Mouse (Mus musculus): ENCODE measurements around the gene Nphs1. TPM values are rescaled to one million over a fixed set of nuclear protein-coding genes. Genes with fewer than 3 reads are reported as not detected.
"Not testable (repeated sequence)": the region's sequence is repeated elsewhere in the genome, so short reads cannot be mapped to it uniquely, and the experiment has no call there.

Nphs1 gene
- polyA plus RNA-seq, 1 experiment = 0.60 TPM

DNA sequence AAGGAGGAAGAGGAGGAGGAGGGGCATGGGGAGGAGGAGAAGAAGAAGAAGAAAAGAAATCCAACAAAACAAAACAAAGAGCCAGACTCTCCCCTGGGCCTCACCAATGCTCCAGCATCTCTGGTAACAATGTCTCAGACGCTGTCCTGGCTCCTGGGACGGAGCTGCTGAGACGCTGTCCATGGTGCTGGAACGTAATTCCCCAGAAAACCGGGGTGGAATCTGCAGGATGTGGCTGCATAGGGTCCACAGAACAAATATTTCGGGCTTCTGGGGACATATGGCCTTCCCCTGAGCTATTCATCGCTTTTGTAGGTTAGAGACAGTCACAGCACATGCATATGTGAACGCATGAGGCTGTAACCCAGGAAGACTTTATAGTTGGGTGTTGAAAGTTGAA lies 26.1 kb downstream of the Nphs1 start:
- Histone ChIP-seq H3K79me3 (ENCODE audit: low read depth) (no peaks in the 10 kb centered on the region), H3K27me3 (ENCODE audit: control insufficient read depth, insufficient read depth, insufficient read length) (peaks cover 25% of the 10 kb centered on the region), H3K4me3 (ENCODE audit: insufficient read depth, poor library complexity, severe bottlenecking) (no peak overlapping the region), H3ac (ENCODE audit: control insufficient read depth, insufficient read length, low read depth) (no peak overlapping the region), H3K79me2 (ENCODE audit: control insufficient read depth, insufficient read depth) (no peaks in the 10 kb centered on the region), H3K36me3 (ENCODE audit: control insufficient read depth, insufficient read depth) (no peaks in the 10 kb centered on the region)
- TF ChIP-seq MYOD1 (IDR thresholded peaks at IDR 0.05; ENCODE audit: control insufficient read depth, insufficient read length, low read depth) = no peak
- TF ChIP-seq FOSL1 (IDR thresholded peaks at IDR 0.05; ENCODE audit: insufficient read depth, low read length, poor library complexity, severe bottlenecking) = no peak
- no peak for TF ChIP-seq MAX (IDR thresholded peaks at IDR 0.05)
- no peak for TF ChIP-seq MYOG (IDR thresholded peaks at IDR 0.05; ENCODE audit: control insufficient read depth, extremely low read depth, insufficient read length)
- TF ChIP-seq CTCF (IDR thresholded peaks at IDR 0.05; ENCODE audit: control insufficient read depth, insufficient read depth, insufficient read length) = no peak
- no peak for TF ChIP-seq USF1 (IDR thresholded peaks at IDR 0.05; ENCODE audit: low read depth)
- TF ChIP-seq CEBPB (IDR thresholded peaks at IDR 0.05; ENCODE audit: low read depth) = no peak

DNA sequence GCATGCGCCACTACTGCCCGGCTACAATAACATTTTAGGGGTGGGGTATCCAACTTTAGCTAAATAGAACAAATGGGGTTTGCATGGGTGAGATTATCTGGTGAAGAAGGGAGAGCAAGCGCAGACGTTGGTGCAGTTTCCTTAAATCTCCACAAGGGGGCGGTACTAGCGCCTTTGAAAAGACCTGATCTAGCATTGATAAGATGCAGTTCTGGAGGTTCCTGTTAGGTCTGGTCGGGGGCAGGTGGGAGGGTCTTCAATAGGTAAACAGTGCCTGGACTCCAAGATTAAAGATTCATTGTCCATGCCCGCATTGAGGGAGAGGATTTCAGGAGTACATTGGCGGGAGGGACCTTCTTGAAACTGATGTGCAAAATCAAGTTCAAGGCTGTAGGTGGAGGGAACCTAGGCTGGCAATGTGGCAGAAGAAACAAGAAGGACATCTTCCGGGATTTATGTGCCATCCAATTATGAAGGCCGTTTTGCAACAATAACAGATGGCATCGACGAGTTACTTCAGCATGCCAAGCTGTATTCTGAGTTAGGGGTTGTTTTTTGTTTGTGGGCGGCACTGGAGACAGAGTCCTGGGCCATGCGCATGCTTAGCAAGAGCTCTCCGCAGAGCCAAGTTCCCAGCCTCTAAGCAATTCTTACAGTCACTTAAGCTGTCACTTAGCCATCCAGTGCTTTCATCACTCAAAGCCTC lies 32.3 kb downstream of the Nphs1 start:
- H3ac ChIP-seq (ENCODE audit: control insufficient read depth, insufficient read length, low read depth) = no peak overlapping the region
- no peaks in the 10 kb centered on the region for H3K79me2 ChIP-seq (ENCODE audit: control insufficient read depth, insufficient read depth)
- TF ChIP-seq CTCF (IDR thresholded peaks at IDR 0.05; ENCODE audit: control insufficient read depth, insufficient read depth, insufficient read length) (peak; percentile 5), CEBPB (IDR thresholded peaks at IDR 0.05; ENCODE audit: low read depth) (no peak)
- H3K27me3 ChIP-seq (ENCODE audit: control insufficient read depth, insufficient read depth, insufficient read length) = peaks cover 22% of the 10 kb centered on the region
- H3K4me3 ChIP-seq (ENCODE audit: insufficient read depth, poor library complexity, severe bottlenecking) = no peak overlapping the region
- H3K79me3 ChIP-seq (ENCODE audit: low read depth) = no peaks in the 10 kb centered on the region
- H3K36me3 ChIP-seq (ENCODE audit: control insufficient read depth, insufficient read depth) = no peaks in the 10 kb centered on the region

DNA sequence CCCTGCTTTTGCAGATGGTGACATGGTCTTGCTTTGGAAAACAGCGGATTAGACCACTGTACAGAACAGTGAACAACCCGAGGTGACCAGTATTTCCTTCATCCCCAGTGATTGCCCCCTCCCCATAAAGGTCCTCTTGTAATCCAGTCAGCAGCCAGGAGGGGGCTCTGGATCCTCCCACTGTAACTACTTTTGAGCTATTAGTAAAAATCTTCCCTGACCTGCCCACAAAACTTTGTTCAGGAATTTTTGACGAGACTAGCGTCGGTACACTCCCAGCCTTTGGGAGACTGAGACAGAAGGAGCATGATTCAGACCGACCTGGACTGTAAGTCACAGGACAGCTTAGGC lies 32.8 kb downstream of the Nphs1 start:
- TF ChIP-seq CTCF (IDR thresholded peaks at IDR 0.05; ENCODE audit: control insufficient read depth, insufficient read depth, insufficient read length) (no peak), MYOD1 (IDR thresholded peaks at IDR 0.05; ENCODE audit: control insufficient read depth, insufficient read length, low read depth) (no peak), MYOG (IDR thresholded peaks at IDR 0.05; ENCODE audit: control insufficient read depth, extremely low read depth, insufficient read length) (no peak), CEBPB (IDR thresholded peaks at IDR 0.05; ENCODE audit: low read depth) (no peak), USF1 (IDR thresholded peaks at IDR 0.05; ENCODE audit: low read depth) (no peak), MAX (IDR thresholded peaks at IDR 0.05) (no peak), FOSL1 (IDR thresholded peaks at IDR 0.05; ENCODE audit: insufficient read depth, low read length, poor library complexity, severe bottlenecking) (no peak)
- H3K36me3 ChIP-seq (ENCODE audit: control insufficient read depth, insufficient read depth) = no peaks in the 10 kb centered on the region
- H3ac ChIP-seq (ENCODE audit: control insufficient read depth, insufficient read length, low read depth) = no peak overlapping the region
- no peak overlapping the region for H3K4me3 ChIP-seq (ENCODE audit: insufficient read depth, poor library complexity, severe bottlenecking)
- peaks cover 22% of the 10 kb centered on the region for H3K27me3 ChIP-seq (ENCODE audit: control insufficient read depth, insufficient read depth, insufficient read length)
- H3K79me3 ChIP-seq (ENCODE audit: low read depth) = no peaks in the 10 kb centered on the region
- no peaks in the 10 kb centered on the region for H3K79me2 ChIP-seq (ENCODE audit: control insufficient read depth, insufficient read depth)

DNA sequence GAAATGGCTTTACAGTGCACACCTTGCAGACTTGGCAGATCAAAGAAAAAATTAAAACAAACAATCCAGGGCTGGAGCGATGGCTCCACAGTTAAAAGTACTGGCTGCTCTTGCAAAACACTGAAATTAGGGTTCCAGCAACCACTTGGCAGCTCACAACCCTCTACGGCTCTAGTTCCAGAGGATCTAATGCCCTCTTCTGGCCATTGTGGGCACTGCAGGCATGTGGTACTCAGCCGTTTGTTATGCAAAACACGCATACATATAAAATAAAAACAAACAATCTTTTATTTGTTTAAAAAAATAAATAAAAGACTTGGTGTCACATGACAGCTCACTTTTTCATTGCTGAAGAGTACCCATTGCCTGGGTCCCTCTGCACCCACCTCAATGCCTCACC lies 34.6 kb downstream of the Nphs1 start:
- H3K27me3 ChIP-seq (ENCODE audit: control insufficient read depth, insufficient read depth, insufficient read length) = peaks cover 25% of the 10 kb centered on the region
- H3K79me2 ChIP-seq (ENCODE audit: control insufficient read depth, insufficient read depth) = no peaks in the 10 kb centered on the region
- H3K79me3 ChIP-seq (ENCODE audit: low read depth) = no peaks in the 10 kb centered on the region
- no peak overlapping the region for H3K4me3 ChIP-seq (ENCODE audit: insufficient read depth, poor library complexity, severe bottlenecking)
- no peaks in the 10 kb centered on the region for H3K36me3 ChIP-seq (ENCODE audit: control insufficient read depth, insufficient read depth)
- TF ChIP-seq USF1 (IDR thresholded peaks at IDR 0.05; ENCODE audit: low read depth) = no peak
- TF ChIP-seq CTCF (IDR thresholded peaks at IDR 0.05; ENCODE audit: control insufficient read depth, insufficient read depth, insufficient read length) = peak; percentile 20
- no peak for TF ChIP-seq MAX (IDR thresholded peaks at IDR 0.05)
- H3ac ChIP-seq (ENCODE audit: control insufficient read depth, insufficient read length, low read depth) = no peak overlapping the region

DNA sequence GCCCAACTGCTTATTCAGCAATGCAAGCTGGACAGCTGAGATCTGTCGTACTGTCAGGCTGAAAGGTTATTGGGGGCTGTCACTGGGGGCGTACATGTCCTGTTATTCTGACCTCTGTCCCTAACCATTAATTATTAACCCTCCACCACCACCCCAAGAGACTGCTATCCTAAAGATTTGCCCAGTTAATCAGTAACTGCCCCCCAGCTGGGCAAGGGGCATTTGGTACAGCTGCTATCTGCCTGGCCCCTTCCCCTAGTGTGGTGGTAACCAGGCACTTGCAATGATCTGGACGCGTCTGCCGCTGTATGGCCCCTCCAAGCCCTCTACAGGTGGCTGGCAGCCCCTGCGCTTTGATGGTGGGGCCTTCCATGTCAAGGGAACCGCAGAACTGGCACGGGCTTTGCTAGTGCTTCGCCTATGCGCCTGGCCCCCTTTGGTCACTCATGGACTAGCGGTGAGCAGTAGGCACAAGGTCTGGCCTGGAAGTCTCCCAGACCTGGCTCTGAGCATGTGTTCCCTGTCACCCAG lies 35.4 kb downstream of the Nphs1 start, which contains the start of gene Prodh2:
TSS of gene Prodh2 (plus strand) at position 222 of the 531 bp plus-strand sequence.
- H3K79me3 ChIP-seq (ENCODE audit: low read depth) = no peaks in the 10 kb centered on the region
- no peaks in the 10 kb centered on the region for H3K79me2 ChIP-seq (ENCODE audit: control insufficient read depth, insufficient read depth)
- H3K27me3 ChIP-seq (ENCODE audit: control insufficient read depth, insufficient read depth, insufficient read length) = peaks cover 25% of the 10 kb centered on the region
- TF ChIP-seq CEBPB (IDR thresholded peaks at IDR 0.05; ENCODE audit: low read depth) = no peak
- no peak for TF ChIP-seq USF1 (IDR thresholded peaks at IDR 0.05; ENCODE audit: low read depth)
- TF ChIP-seq MYOD1 (IDR thresholded peaks at IDR 0.05; ENCODE audit: control insufficient read depth, insufficient read length, low read depth) = no peak
- no peak for TF ChIP-seq MYOG (IDR thresholded peaks at IDR 0.05; ENCODE audit: control insufficient read depth, extremely low read depth, insufficient read length)
- no peak for TF ChIP-seq CTCF (IDR thresholded peaks at IDR 0.05; ENCODE audit: control insufficient read depth, insufficient read depth, insufficient read length)
- TF ChIP-seq FOSL1 (IDR thresholded peaks at IDR 0.05; ENCODE audit: insufficient read depth, low read length, poor library complexity, severe bottlenecking) = no peak
- TF ChIP-seq MAX (IDR thresholded peaks at IDR 0.05) = no peak
- no peaks in the 10 kb centered on the region for H3K36me3 ChIP-seq (ENCODE audit: control insufficient read depth, insufficient read depth)
- H3ac ChIP-seq (ENCODE audit: control insufficient read depth, insufficient read length, low read depth) = no peak within 1 kb of the TSS
- no peak within 1 kb of the TSS for H3K4me3 ChIP-seq (ENCODE audit: insufficient read depth, poor library complexity, severe bottlenecking)

DNA sequence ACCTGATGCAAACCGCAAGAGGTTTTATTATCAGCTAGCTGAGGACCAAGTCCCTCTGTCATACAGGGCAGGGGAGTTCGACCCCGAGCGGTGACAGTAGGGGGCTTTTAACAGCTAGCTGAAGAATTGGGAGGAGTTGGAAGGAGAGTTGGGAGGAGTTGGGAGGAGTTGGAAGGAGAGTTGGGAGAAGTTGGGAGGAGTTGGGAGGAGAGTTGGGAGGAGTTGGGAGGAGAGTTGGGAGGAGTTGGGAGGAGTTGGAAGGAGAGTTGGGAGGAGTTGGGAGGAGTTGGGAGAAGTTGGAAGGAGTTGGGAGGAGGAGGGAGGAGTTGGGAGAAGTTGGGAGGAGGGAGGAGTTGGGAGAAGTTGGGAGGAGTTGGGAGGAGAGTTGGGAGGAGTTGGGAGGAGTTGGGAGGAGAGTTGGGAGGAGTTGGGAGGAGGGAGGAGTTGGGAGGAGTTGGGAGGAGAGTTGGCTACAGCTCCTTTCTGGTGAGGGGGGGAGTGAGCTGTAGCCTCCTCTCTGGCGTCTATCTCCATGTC lies 37.5 kb downstream of the Nphs1 start:
- not testable (repeated sequence) for H3K36me3 ChIP-seq (ENCODE audit: control insufficient read depth, insufficient read depth); H3K79me3 ChIP-seq (ENCODE audit: low read depth); H3K4me3 ChIP-seq (ENCODE audit: insufficient read depth, poor library complexity, severe bottlenecking); H3ac ChIP-seq (ENCODE audit: control insufficient read depth, insufficient read length, low read depth); H3K79me2 ChIP-seq (ENCODE audit: control insufficient read depth, insufficient read depth)
- H3K27me3 ChIP-seq (ENCODE audit: control insufficient read depth, insufficient read depth, insufficient read length) = peaks cover 25% of the 10 kb centered on the region

DNA sequence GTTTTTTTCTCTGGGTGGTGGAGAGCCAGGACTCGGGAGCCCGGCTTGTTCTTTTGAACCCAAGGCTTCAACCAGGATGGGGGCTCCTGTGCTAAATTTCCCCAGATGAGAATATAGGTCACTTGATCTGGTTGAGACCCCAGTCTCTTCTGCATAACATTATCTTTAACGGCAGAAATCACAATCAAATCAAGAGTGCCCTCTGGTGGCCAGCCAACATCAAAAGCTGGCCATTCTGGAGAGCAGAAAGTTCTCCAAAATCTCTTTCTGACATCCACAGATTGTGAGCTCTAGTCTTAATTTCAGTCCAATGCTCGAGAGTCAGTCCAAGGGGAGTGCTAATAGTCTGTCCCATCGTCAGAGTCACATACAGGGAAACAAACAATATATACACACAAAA lies 43.0 kb downstream of the Nphs1 start:
- not testable (repeated sequence) for H3K4me3 ChIP-seq (ENCODE audit: insufficient read depth, poor library complexity, severe bottlenecking); H3K79me3 ChIP-seq (ENCODE audit: low read depth); H3ac ChIP-seq (ENCODE audit: control insufficient read depth, insufficient read length, low read depth); H3K79me2 ChIP-seq (ENCODE audit: control insufficient read depth, insufficient read depth); H3K36me3 ChIP-seq (ENCODE audit: control insufficient read depth, insufficient read depth)
- peaks cover 14% of the 10 kb centered on the region for H3K27me3 ChIP-seq (ENCODE audit: control insufficient read depth, insufficient read depth, insufficient read length)

Measured in C2C12 (cell line).